ENCODE assay signal across 18 mouse cellular contexts in genomic region chr2:71865935-71866334, GRCm38 (mm10). TPM values are rescaled to one million over a fixed set of nuclear protein-coding genes. Genes with fewer than 3 reads are reported as not detected.
A peak's percentile ranks its signal among the peaks of the same experiment; 100 is the strongest.
DNase-seq lines count a peak whose midpoint lies in the region; ATAC-seq and TF ChIP-seq lines count a peak whose summit lies in the region.
"Had no signal": no experiment of that assay in that cellular context is flagged by ENCODE, and none has a peak within 500 bp of the region (broad histone marks: within the 10 kb centered on the region; RNA-seq: fewer than 3 reads in every experiment).

No protein-coding gene starts in this region.

- H3K9me3 ChIP-seq in heart, embryonic 12.5 days (replicated peaks) = no peaks in the 10 kb centered on the region
- H3K9me3 ChIP-seq: embryonic facial prominence, embryonic 13.5 days; heart, embryonic 15.5 days; hindbrain, embryonic 15.5 days; limb, embryonic 15.5 days; neural tube, embryonic 13.5 days; stomach, embryonic 15.5 days had no signal

- no peaks in the 10 kb centered on the region for H3K36me3 ChIP-seq in heart, embryonic 12.5 days
- H3K36me3 ChIP-seq in spleen, adult 2 months (ENCODE audit: control insufficient read depth, insufficient read depth, low read length) = no peaks in the 10 kb centered on the region
- no peaks in the 10 kb centered on the region for H3K36me3 ChIP-seq in splenic B cell, adult 2 months (ENCODE audit: control insufficient read depth, insufficient read depth, low read length, poor library complexity, severe bottlenecking)
- H3K36me3 ChIP-seq: embryonic facial prominence, embryonic 13.5 days; heart, embryonic 15.5 days; hindbrain, embryonic 15.5 days; limb, embryonic 15.5 days; neural tube, embryonic 13.5 days; stomach, embryonic 15.5 days had no signal

- WGBS in heart, embryonic 12.5 days = 57% methylated on average over 3 of the region's 3 CpGs
- 43% methylated on average over 3 of the region's 3 CpGs for WGBS in spleen, adult 2 months

- H3K27me3 ChIP-seq in heart, embryonic 12.5 days (replicated peaks) = no peaks in the 10 kb centered on the region
- H3K27me3 ChIP-seq in spleen, adult 2 months (ENCODE audit: control insufficient read depth, insufficient read depth, low read length) = no peaks in the 10 kb centered on the region
- 0 out of 2 replicates have a peak, but pooled peaks cover 2% of the 10 kb centered on the region for H3K27me3 ChIP-seq in splenic B cell, adult 2 months (ENCODE audit: control insufficient read depth, insufficient read depth, low read length, poor library complexity, severe bottlenecking)
- H3K27me3 ChIP-seq: embryonic facial prominence, embryonic 13.5 days; heart, embryonic 15.5 days; hindbrain, embryonic 15.5 days; limb, embryonic 15.5 days; neural tube, embryonic 13.5 days; stomach, embryonic 15.5 days had no signal

- no peak for TF ChIP-seq CTCF in spleen, adult 2 months (IDR thresholded peaks at IDR 0.05; ENCODE audit: extremely low read depth, insufficient read depth, insufficient read length, insufficient replicate concordance)
- no peak for TF ChIP-seq CTCF in bone marrow macrophage, adult 2 months (IDR thresholded peaks at IDR 0.05; ENCODE audit: low read depth, low read length)

- DNase-seq in heart, adult 11 months = peak; percentile 83
- no peak for DNase-seq in spleen, adult 2 months (ENCODE audit: low read depth in 1 of 2, low spot score in 2 of 2)
- no peak for DNase-seq in spleen, postnatal 4 days (ENCODE audit: low spot score in 2 of 2)
- peak; percentile 29 for DNase-seq in splenic B cell, adult 2 months (ENCODE audit: low read depth, low spot score)
- DNase-seq in left cerebral cortex, adult 9 months (ENCODE audit: low spot score in 2 of 2) = no peak
- DNase-seq in frontal cortex, postnatal 25 days (ENCODE audit: low spot score in 2 of 2) = no peak
- DNase-seq: cerebellum, adult 18-20 months; gastrocnemius, postnatal 36 days; right cerebral cortex, postnatal 4 days; thymus, postnatal 4 days had no signal

- H3K4me3 ChIP-seq in heart, embryonic 12.5 days = no peak overlapping the region
- H3K4me3 ChIP-seq in spleen, adult 2 months (ENCODE audit: extremely low read depth, insufficient read depth, insufficient read length) = no peak overlapping the region
- H3K4me3 ChIP-seq in bone marrow macrophage, adult 2 months (ENCODE audit: insufficient read depth, low read length) = no peak overlapping the region
- H3K4me3 ChIP-seq: embryonic facial prominence, embryonic 13.5 days; heart, embryonic 15.5 days; hindbrain, embryonic 15.5 days; limb, embryonic 15.5 days; neural tube, embryonic 13.5 days; stomach, embryonic 15.5 days had no signal

- peaks cover 4% of the 10 kb centered on the region for H3K4me1 ChIP-seq in heart, embryonic 12.5 days (replicated peaks)
- peaks cover 18% of the 10 kb centered on the region for H3K4me1 ChIP-seq in spleen, adult 2 months (ENCODE audit: control insufficient read depth, insufficient read depth, insufficient read length)
- H3K4me1 ChIP-seq in bone marrow macrophage, adult 2 months (ENCODE audit: control insufficient read depth, insufficient read depth, low read length) = peaks cover 29% of the 10 kb centered on the region
- H3K4me1 ChIP-seq: embryonic facial prominence, embryonic 13.5 days; hindbrain, embryonic 15.5 days; limb, embryonic 15.5 days; neural tube, embryonic 13.5 days; stomach, embryonic 15.5 days had no signal

- ATAC-seq in heart, embryonic 12.5 days (ENCODE audit: insufficient number of reproducible peaks, low FRiP score) = no peak

- no peak overlapping the region for H3K27ac ChIP-seq in heart, embryonic 12.5 days (ENCODE audit: poor library complexity, severe bottlenecking)
- peak overlapping the region; percentile 97 for H3K27ac ChIP-seq in spleen, adult 2 months (ENCODE audit: insufficient read depth, low read length)
- H3K27ac ChIP-seq in bone marrow macrophage, adult 2 months (ENCODE audit: insufficient read depth, low read depth, low read length) = peak overlapping the region; percentile 88
- H3K27ac ChIP-seq: embryonic facial prominence, embryonic 13.5 days; hindbrain, embryonic 15.5 days; limb, embryonic 15.5 days; neural tube, embryonic 13.5 days had no signal

- no peak overlapping the region for H3K9ac ChIP-seq in heart, embryonic 12.5 days
- H3K9ac ChIP-seq: embryonic facial prominence, embryonic 13.5 days; heart, embryonic 15.5 days; hindbrain, embryonic 15.5 days; limb, embryonic 15.5 days; neural tube, embryonic 13.5 days; stomach, embryonic 15.5 days had no signal

- H3K4me2 ChIP-seq in heart, embryonic 12.5 days = no peak overlapping the region
- H3K4me2 ChIP-seq: embryonic facial prominence, embryonic 13.5 days; heart, embryonic 15.5 days; hindbrain, embryonic 15.5 days; limb, embryonic 15.5 days; neural tube, embryonic 13.5 days; stomach, embryonic 15.5 days had no signal

- TF ChIP-seq POLR2A in spleen, adult 2 months (IDR thresholded peaks at IDR 0.05; ENCODE audit: low read depth, low read length) = no peak
- TF ChIP-seq POLR2A in bone marrow macrophage, adult 2 months (IDR thresholded peaks at IDR 0.05; ENCODE audit: borderline replicate concordance, low read depth, low read length) = no peak

RNA-seq across cellular contexts. Expression of gene Pdk1, which starts 7.1 kb away (rescaled TPM):
- 108 and 116 TPM in 2 replicates for polyA plus RNA-seq in heart, embryonic 12.5 days (2016; fragmentation: Nextera tagmentation; extraction: Ambion mirVana)
- polyA plus RNA-seq in spleen, adult 2 months (2012; rRNA removed) = 14.1 and 14.5 TPM in 2 replicates
- polyA plus RNA-seq in bone marrow macrophage, adult 2 months (2012; ENCODE audit: insufficient read depth, insufficient read length, missing spikeins) = 33.2 and 36.2 TPM in 2 replicates

Comparison
In these comparisons a context has a peak if more than half of its experiments do, and no peak if none do; other contexts are left out.
1. DNase-seq: peak in heart, adult 11 months (single experiment) and splenic B cell, adult 2 months (single experiment); none in spleen, adult 2 months (0 of 2), spleen, postnatal 4 days (0 of 2), left cerebral cortex, adult 9 months (0 of 2) and frontal cortex, postnatal 25 days (0 of 2).